Mouse (Mus musculus): ENCODE results near the gene Cyfip2. TPM values are rescaled to one million over a fixed set of nuclear protein-coding genes. Genes with fewer than 3 reads are reported as not detected.
"Not testable (repeated sequence)": the region's sequence is repeated elsewhere in the genome, so short reads cannot be mapped to it uniquely, and the experiment has no call there.

Cyfip2 gene
- total RNA-seq, 2 experiments from 2014 or later, result 84.0 to 88.8 TPM

DNA sequence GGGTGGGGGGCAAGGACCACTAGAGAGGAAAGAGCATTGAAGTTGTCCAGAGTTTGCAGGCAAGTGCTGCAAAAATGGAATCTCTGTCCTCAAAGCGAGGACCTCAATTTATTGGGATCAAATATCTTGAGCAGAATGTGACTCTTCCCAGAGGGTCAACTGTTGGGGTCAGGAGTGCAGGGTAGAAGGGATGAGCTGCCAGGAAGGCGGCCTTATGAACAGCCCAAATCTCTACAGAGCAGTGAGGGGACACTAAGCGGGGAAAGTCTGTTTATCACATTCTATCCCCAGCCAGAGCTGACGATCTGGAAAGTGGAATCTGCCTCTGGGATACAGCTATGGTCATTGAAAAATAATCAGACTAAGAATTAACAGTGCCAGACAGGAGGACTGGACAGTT lies 118.5 kb downstream of the Cyfip2 start:
- no peak for DNase-seq

DNA sequence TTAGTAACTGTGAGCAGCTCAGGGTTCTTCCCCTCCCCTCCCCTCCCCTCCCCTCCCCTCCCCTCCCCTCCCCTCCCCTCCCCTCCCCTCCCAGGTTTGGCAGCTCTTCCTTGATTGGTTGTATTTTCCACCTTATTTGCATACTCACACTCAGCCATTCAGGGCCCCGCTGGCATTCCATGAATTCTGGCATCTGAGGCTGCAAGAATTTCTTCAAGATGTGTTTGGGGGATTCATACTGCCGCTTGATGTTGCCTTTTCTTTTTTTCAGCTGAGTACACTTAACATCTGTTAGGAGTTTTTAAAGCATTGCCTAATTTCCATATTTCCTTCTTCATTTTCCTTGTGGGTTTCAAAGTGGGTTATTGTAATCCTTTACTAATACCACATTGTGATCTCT lies 124.4 kb downstream of the Cyfip2 start:
- DNase-seq, result no peak

DNA sequence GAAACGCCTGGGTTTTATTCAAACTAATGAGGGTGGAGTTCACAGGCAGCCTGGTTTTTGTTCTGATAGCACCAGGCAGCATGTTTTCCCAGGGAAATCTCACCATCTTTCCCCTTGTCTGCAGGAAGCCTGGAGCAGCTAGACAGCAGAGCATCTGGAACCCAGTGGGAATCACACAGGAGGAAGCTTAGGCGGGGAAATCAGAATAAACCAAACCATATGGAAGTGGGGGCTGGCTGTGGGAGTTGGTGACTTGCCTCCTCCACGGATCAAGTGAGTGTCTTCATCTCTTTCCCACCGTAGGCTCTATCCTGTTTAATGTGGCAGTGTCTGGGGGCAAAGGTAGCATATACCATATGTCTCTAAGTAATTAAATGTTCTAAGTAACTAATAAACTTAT lies 127.2 kb downstream of the Cyfip2 start:
- DNase-seq, result no peak

DNA sequence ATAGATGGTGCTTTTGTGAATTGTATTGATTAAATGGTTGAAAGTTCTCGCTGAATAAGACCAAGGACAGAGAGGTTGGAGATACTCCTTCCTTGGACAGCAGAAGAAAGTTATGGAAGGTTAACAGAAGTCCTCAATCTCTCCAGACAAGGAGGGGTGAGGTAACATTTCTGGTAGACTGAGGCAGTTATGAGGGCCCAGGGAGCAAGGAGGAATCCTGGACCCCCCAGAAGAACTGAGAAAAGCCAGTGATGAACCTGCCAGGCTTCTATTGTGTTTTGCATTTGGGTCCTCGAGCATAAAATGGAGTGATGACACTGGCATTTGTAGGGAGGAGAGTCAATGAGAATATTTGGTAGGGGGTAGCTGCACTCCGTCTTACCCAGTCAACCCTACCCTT lies 127.7 kb downstream of the Cyfip2 start:
- DNase-seq, result no peak

DNA sequence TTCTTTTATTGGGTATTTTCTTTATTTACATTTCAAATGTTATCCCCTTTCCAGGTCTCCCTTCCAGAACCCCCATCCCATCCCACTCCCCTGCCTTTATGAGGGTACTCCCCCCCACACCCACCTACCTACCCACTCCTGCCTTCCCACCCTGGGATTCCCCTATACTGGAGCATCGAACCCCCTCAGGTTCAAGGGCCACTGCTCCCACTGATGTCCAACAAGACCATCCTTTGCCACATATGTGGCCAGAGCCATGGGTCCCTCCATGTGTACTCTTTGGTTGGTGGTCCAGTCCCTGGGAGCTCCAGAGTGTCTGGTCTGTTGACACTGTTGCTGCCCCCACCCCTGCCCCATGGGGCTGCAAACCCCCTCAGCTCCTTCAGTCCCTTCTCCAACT lies 130.6 kb downstream of the Cyfip2 start:
- not testable (repeated sequence) for DNase-seq

DNA sequence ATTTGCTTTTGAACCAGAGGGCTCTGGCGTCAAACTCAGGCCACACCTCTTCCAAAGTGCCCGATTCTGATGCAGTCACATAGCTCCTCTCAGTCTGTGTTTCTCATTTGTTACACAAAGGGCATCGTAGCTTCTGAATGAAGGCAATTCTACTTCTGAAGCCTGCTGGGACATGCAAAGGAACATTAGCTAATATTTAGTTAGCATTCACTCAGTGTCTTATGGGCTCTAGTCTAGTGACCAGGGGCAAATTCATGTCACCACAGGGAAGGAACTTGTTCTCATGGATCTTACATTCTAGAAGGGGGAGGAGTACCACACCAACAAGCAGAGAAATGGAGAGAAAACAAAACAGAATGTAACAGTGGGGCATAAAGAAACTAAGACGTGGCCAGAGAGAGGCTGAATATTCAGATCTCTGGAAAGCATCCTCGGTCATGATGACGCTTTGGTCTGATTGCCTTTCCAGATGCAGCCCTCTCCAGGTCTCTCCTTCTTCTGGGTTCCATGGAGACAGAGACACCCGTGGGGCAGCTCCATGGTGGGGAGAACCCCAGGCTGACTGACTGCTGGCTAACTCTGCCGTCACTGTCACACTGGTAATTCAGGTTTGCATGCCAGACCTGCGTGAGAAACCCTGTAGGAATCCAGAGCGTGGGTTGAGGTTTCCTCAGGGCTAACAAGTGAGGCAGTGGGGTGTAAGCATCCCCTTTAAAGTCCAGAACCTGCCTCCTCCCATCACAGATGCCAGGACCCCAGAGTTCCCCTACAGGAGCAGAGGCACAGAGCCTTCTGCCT lies 135.2 kb downstream of the Cyfip2 start:
- DNase-seq, result no peak

DNA sequence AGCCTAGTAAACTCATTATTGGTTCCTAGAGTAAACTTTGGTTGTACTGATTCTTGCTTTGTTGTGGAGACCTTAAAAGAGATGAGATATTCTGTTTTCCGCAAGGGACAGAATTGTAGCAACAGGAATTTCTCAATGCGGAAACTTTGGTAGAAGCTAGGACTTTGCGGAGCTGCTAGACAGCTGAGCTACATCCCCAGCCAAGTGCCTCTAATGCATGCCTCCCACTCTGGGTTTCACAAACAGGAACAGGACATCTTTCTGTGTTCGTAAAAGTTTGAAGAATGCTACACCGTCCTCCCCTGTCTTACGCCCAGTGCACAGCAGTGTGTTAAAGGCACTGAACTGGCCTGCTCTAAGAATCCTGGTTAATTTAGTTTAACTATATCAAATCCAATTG lies 136.5 kb downstream of the Cyfip2 start:
- DNase-seq, result no peak

DNA sequence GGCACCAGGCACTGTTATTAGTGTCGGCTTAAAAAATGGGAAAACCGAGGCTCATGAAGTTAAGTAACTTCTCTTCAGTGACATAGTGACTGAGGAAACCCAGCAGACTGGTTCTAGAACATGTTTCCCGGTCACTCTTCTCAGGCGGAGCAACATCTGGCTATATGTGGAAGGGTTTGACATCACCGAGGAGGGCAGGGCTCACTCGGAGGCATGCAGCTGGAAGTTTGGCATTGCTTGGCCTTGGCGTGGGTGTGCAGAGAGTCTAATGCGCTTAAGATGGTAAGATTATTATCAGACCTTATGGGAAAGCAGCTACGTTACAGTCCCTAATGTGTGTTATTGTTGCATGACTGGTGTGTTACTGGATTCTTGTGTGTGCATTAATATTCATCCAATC lies 140.5 kb downstream of the Cyfip2 start:
- no peak for DNase-seq

DNA sequence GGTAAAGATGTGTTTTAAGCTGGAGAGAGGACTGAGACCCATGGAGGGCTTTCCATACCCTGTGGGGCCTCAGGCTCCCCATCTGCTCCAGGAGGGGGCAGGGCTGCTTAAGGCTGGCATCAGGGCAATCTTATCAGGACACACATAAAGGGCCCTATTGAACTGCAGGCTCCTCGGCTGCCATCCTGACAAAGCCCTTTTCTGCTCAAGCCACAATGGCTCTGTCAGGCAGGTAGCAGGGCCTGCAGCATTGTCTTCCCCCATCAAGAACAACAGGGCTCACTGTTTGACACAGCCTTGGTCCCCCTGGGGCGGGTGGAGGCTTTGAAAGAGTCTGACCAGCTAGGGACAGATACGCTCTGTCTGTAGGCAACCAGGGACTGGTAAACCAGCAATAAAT lies 142.8 kb downstream of the Cyfip2 start:
- DNase-seq, result no peak

DNA sequence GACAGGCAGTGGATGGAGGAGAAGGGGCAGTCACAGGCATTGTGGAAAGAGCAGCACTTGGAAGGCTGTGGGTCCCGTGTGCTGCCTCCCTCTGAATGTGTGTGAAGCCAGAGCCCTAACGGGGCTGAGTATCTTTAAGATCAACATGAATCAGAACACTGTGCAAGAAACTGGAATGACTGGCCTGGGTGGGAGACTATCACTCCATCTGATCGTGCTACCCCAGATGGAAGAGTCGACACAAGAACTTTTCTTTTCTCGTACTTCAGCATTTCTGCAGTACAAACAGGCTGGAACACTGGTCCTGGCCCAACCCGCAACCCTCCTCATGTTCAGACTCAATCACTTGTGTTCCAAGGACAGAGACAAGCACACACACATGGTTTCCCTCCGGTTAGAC lies 144.2 kb downstream of the Cyfip2 start:
- no peak for DNase-seq

DNA sequence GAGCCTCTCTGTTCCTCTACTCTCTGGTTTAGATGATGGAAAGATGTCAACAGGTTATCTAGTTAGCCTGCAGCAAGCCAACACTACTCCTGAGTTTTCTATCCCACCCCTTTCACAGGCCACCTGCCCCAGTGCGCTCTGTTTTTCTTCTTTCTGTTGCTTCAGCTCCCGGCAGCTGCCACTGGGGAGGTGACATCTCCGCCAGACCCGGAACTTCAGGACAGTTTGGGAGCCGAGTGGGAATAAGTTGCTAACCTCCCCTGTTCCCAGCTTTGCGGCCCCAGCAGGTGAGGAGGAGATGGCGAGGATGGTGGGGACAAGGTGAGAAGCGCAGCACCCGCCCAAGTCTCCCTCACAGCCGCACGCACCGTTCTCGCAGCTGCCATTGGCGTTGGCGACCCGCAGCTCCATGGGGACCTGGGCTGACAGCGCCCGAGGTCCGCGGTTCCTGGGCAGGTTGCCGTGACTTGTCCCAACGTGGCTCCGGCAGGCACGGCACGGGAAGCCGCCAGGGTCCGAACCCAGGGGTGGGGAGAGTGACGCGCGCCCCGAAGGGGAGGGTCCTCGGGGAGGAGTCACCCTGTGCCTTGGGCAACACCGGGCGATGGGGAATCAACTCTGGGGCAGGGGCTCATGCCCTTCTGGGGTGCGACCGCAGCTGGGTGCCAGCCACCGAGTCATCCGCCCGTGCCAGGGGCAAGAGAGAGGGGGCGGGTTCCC lies 146.6 kb downstream of the Cyfip2 start, which contains the start of gene Nipal4:
Gene Nipal4, minus strand, starts transcription at position 643 of the 720 bp plus-strand sequence.
- peak; percentile 19 to 25 for DNase-seq

DNA sequence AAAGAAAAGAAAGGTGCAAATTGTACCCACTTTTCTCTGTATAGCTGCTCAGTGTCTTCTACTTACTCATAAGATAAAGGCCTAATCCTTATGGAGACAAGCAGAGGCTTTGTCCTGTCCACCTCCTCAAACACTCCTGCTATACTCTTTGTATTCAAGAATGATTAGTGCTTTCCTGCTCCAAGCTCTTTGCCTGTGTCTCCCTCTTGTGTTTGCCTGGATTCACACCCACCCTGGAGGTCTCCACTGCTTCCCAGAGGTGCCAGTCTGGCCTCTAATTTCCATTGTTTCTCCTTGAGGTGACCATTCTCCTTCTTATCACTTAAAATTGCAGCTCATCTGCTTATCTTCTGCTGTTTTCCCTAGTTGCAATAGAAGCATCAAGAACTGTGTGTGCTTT lies 155.2 kb downstream of the Cyfip2 start:
- no peak for DNase-seq

DNA sequence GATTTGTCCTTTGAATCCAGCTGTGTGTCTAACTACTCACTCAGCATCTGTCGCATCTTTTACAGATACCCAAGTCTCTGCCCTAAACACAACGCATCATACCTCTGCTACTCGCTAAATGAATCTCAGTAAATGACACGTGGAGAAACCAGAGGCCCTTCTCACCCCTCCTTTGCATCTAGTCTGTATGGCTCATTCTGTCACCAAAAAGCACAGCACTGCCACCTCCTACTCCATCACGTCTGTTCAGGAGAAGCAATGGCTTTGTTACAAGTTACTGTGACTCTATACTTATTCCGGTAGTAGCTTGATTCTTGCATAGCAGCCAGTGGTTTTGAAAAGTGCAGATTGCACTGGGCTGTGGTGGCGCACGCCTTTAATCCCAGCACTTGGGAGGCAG lies 155.7 kb downstream of the Cyfip2 start:
- no peak for DNase-seq

DNA sequence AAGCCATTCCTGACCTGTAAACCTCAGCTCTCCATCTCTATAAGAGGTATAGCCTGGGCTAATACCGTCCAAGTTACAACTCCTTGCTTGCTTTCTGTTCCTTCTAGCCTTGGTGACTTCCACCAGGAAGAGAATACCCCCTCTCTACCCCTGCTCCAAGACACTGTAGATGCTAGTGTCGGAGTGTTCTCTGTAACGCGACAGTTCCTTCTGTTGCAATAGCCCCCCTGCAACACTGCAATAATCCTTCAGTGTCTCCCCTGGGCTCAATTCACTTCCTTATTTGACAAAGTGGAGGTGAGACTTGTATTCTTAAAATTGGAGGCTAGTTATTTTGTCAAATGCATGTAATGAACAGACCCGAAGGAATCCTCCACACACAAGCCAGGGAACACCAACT lies 166.0 kb downstream of the Cyfip2 start:
- no peak for DNase-seq

DNA sequence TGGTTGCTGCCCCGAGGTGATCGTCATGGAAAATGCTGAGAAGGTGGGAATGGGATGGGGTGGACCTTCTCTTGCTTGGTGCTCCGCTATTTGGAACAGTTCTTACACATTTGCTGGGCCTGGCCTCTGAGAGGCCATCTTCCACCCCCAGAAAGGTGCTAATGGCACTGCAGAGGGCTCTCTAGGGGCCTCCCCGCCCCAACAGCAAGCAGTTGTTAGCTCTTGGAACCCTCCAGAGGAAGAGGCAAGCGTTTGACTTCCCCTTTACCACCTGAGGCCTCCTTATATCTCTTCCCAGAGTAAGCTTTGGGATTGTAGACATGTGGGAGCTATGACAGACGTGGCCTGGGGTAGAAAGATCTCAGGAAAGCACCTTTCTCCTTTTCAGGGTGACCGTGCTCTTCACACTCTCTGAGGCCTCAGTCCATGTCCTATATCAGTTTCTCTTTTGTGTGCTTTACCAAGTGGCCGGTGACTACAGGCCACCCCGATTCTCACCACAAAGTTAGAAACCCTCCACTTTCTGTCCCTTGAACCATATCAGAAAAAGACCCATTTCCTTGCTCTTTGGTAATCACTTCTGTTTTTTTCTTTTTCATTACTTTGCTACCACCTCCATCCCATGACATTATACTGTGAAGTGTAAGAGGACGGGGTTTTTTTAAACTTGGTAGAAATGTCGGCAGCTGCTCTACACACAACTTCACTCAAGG lies 167.3 kb downstream of the Cyfip2 start:
- no peak for DNase-seq

Small RNA genes lying within 50 kb of the gene (microRNA-seq; reads per million reads assigned to microRNA genes)
- not detected for gene Mir7239

Other genes with a start within 250 kb of the Cyfip2 start
- gene Nipal4, start 146.4 kb downstream of the Cyfip2 start, total RNA-seq (2021), result not detected
- gene Fndc9, start 77.3 kb downstream of the Cyfip2 start, total RNA-seq (2021), result not detected
- gene Itk, start 76.7 kb upstream of the Cyfip2 start, total RNA-seq (2021), result under 1 TPM; 0.13 to 0.23 TPM
- gene Fam71b, start 83.7 kb upstream of the Cyfip2 start, total RNA-seq (2021), result not detected
- gene Med7, start 124.1 kb upstream of the Cyfip2 start, total RNA-seq (2021), result 10 to 100 TPM; 39.0 to 46.2 TPM
- 1 to 10 TPM; 1.7 to 1.9 TPM for gene Havcr2, start 142.1 kb upstream of the Cyfip2 start, total RNA-seq (2021)
- gene Gm12169, start 211.4 kb upstream of the Cyfip2 start, total RNA-seq (2021), result not detected